Mouse (Mus musculus) embryonic facial prominence, embryonic 13.5 days (tissue): ENCODE measurements around the gene Ssr3. TPM values are rescaled to one million over a fixed set of nuclear protein-coding genes. Genes with fewer than 3 reads are reported as not detected.

ENCODE experiments used
- ATAC-seq: fragments of 200-750 bp; cut with Nextera tagmentation; 2 replicates; pipeline ENCODE4 v1.8.0; 2017; ENCODE audit warnings: low read depth; ENCODE audit not compliant: insufficient number of reproducible peaks, insufficient read depth, low FRiP score, low TSS enrichment
- H3K27ac ChIP-seq: fragments of 300-500 bp; sonication (generic); 2 replicates; pipeline ENCODE4 v1.5.1; 2015; ENCODE audit warnings: moderate library complexity, mild to moderate bottlenecking, inconsistent platforms
- H3K27me3 ChIP-seq: fragments of 300-500 bp; sonication (generic); 2 replicates; pipeline ENCODE4 v1.6.1; 2015; ENCODE audit warnings: mild to moderate bottlenecking, inconsistent platforms
- H3K36me3 ChIP-seq: fragments of 300-500 bp; sonication (generic); 2 replicates; pipeline ENCODE4 v1.6.1; 2015; ENCODE audit warnings: mild to moderate bottlenecking, inconsistent platforms
- H3K4me1 ChIP-seq: fragments of 300-500 bp; sonication (generic); 2 replicates; pipeline ENCODE4 v1.6.1; 2015; ENCODE audit warnings: inconsistent platforms
- H3K4me2 ChIP-seq: fragments of 300-500 bp; sonication (generic); 2 replicates; pipeline ENCODE4 v1.6.1; 2015; ENCODE audit warnings: moderate library complexity, mild to moderate bottlenecking, inconsistent platforms
- H3K4me3 ChIP-seq: fragments of 300-500 bp; sonication (generic); 2 replicates; pipeline ENCODE4 v1.5.1; 2015; ENCODE audit warnings: mild to moderate bottlenecking, inconsistent platforms
- H3K9ac ChIP-seq: fragments of 300-500 bp; sonication (generic); 2 replicates; pipeline ENCODE4 v1.6.1; 2015; ENCODE audit warnings: mild to moderate bottlenecking, inconsistent platforms
- H3K9me3 ChIP-seq: fragments of 300-500 bp; sonication (generic); 2 replicates; pipeline ENCODE4 v1.6.1; 2016; ENCODE audit warnings: inconsistent platforms
- WGBS: fragments of 180-500 bp; shearing (Covaris S2); methylation state at CpG from one replicate; pipeline ENCODE4 v1.1.7; 2015; ENCODE audit warnings: mixed read lengths; 5-methylcytosine and 5-hydroxymethylcytosine counted together
- polyA plus RNA-seq: library from polyadenylated mRNA; unstranded; fragments of >200 nt; fragmentation: Nextera tagmentation; extraction: Ambion mirVana; gene quantifications from 2 replicates; pipeline ENCODE4 v1.2.1, GENCODE M21; 2015

The Ssr3 gene
- polyA plus RNA-seq, 1 experiment from 2014 or later = 249 TPM

- WGBS = 76% methylated on average over 5 of the region's 5 CpGs
- H3K9ac ChIP-seq = no peak overlapping the region
- ATAC-seq = no peak
- H3K4me2 ChIP-seq = no peak overlapping the region
- H3K4me3 ChIP-seq = no peak overlapping the region
- H3K27ac ChIP-seq = no peak overlapping the region
- H3K27me3 ChIP-seq = no peaks in the 10 kb centered on the region
- no peaks in the 10 kb centered on the region for H3K9me3 ChIP-seq
- H3K4me1 ChIP-seq = no peaks in the 10 kb centered on the region
- H3K36me3 ChIP-seq = peaks cover 45% of the 10 kb centered on the region
These were observed 18.7 kb downstream of the Ssr3 start for GRCm38 (mm10) chr3:65373594-65374182.

GRCm38 (mm10) chr3:65372552-65372951 lies 19.9 kb downstream of the Ssr3 start:
- Histone ChIP-seq H3K27ac (no peak overlapping the region), H3K4me2 (no peak overlapping the region), H3K9ac (no peak overlapping the region), H3K36me3 (peaks cover 45% of the 10 kb centered on the region), H3K27me3 (no peaks in the 10 kb centered on the region), H3K4me1 (no peaks in the 10 kb centered on the region), H3K9me3 (no peaks in the 10 kb centered on the region), H3K4me3 (no peak overlapping the region)
- WGBS = 86% methylated on average over 4 of the region's 4 CpGs
- ATAC-seq = no peak

- H3K27ac ChIP-seq = no peak overlapping the region
- ATAC-seq = no peak
- 54% methylated on average over 4 of the region's 4 CpGs for WGBS
- H3K4me3 ChIP-seq = no peak overlapping the region
- H3K4me1 ChIP-seq = 0 out of 2 replicates have a peak, but pooled peaks cover 9% of the 10 kb centered on the region
- H3K9me3 ChIP-seq = no peaks in the 10 kb centered on the region
- H3K4me2 ChIP-seq = no peak overlapping the region
- peaks cover 31% of the 10 kb centered on the region for H3K36me3 ChIP-seq
- H3K27me3 ChIP-seq = no peaks in the 10 kb centered on the region
- no peak overlapping the region for H3K9ac ChIP-seq
These were observed 24.5 kb downstream of the Ssr3 start for GRCm38 (mm10) chr3:65367944-65368343.

- Histone ChIP-seq H3K9me3 (no peaks in the 10 kb centered on the region), H3K4me2 (no peak overlapping the region), H3K9ac (no peak overlapping the region), H3K4me3 (no peak overlapping the region), H3K4me1 (0 out of 2 replicates have a peak, but pooled peaks cover 9% of the 10 kb centered on the region), H3K27me3 (no peaks in the 10 kb centered on the region), H3K36me3 (peaks cover 18% of the 10 kb centered on the region), H3K27ac (no peak overlapping the region)
- ATAC-seq = no peak
- WGBS = 86% methylated on average over 10 of the region's 10 CpGs
These were observed 26.3 kb downstream of the Ssr3 start for GRCm38 (mm10) chr3:65365921-65366710.

- peaks cover 12% of the 10 kb centered on the region for H3K36me3 ChIP-seq
- ATAC-seq = no peak
- H3K4me3 ChIP-seq = no peak overlapping the region
- no peaks in the 10 kb centered on the region for H3K9me3 ChIP-seq
- H3K27ac ChIP-seq = no peak overlapping the region
- H3K4me2 ChIP-seq = no peak overlapping the region
- H3K4me1 ChIP-seq = 0 out of 2 replicates have a peak, but pooled peaks cover 9% of the 10 kb centered on the region
- no peaks in the 10 kb centered on the region for H3K27me3 ChIP-seq
- H3K9ac ChIP-seq = no peak overlapping the region
- WGBS = 49% methylated on average over 6 of the region's 6 CpGs
These were observed 27.2 kb downstream of the Ssr3 start for GRCm38 (mm10) chr3:65365184-65365583.

- Histone ChIP-seq H3K9ac (no peak overlapping the region), H3K4me3 (no peak overlapping the region), H3K4me1 (0 out of 2 replicates have a peak, but pooled peaks cover 9% of the 10 kb centered on the region), H3K36me3 (peaks cover 7% of the 10 kb centered on the region; the same call in 1 of the 2 replicates), H3K27me3 (no peaks in the 10 kb centered on the region), H3K9me3 (no peaks in the 10 kb centered on the region), H3K4me2 (no peak overlapping the region), H3K27ac (no peak overlapping the region)
- WGBS = 93% methylated on average over 1 of the region's 1 CpGs
- ATAC-seq = no peak
These were observed 29.0 kb downstream of the Ssr3 start for GRCm38 (mm10) chr3:65363438-65363837.

- Histone ChIP-seq H3K27ac (no peak overlapping the region), H3K9me3 (no peaks in the 10 kb centered on the region), H3K27me3 (no peaks in the 10 kb centered on the region), H3K4me1 (0 out of 2 replicates have a peak, but pooled peaks cover 7% of the 10 kb centered on the region), H3K9ac (no peak overlapping the region), H3K36me3 (no peaks in the 10 kb centered on the region), H3K4me3 (no peak overlapping the region), H3K4me2 (no peak overlapping the region)
- no peak for ATAC-seq
- 67% methylated on average over 8 of the region's 8 CpGs for WGBS
These were observed 32.1 kb downstream of the Ssr3 start for GRCm38 (mm10) chr3:65360163-65360969.

GRCm38 (mm10) chr3:65358841-65359240 lies 33.6 kb downstream of the Ssr3 start:
- H3K9ac ChIP-seq = no peak overlapping the region
- WGBS = 83% methylated on average over 2 of the region's 2 CpGs
- no peaks in the 10 kb centered on the region for H3K9me3 ChIP-seq
- 0 out of 2 replicates have a peak, but pooled peaks cover 3% of the 10 kb centered on the region for H3K4me1 ChIP-seq
- no peaks in the 10 kb centered on the region for H3K36me3 ChIP-seq
- H3K4me3 ChIP-seq = no peak overlapping the region
- no peak overlapping the region for H3K27ac ChIP-seq
- no peak for ATAC-seq
- H3K27me3 ChIP-seq = no peaks in the 10 kb centered on the region
- H3K4me2 ChIP-seq = no peak overlapping the region

- 59% methylated on average over 2 of the region's 2 CpGs for WGBS
- no peak for ATAC-seq
- H3K4me2 ChIP-seq = no peak overlapping the region
- no peaks in the 10 kb centered on the region for H3K9me3 ChIP-seq
- no peaks in the 10 kb centered on the region for H3K27me3 ChIP-seq
- 0 out of 2 replicates have a peak, but pooled peaks cover under 1% of the 10 kb centered on the region for H3K4me1 ChIP-seq
- no peak overlapping the region for H3K9ac ChIP-seq
- no peaks in the 10 kb centered on the region for H3K36me3 ChIP-seq
- H3K4me3 ChIP-seq = no peak overlapping the region
- H3K27ac ChIP-seq = no peak overlapping the region
These were observed 34.1 kb downstream of the Ssr3 start for GRCm38 (mm10) chr3:65358275-65358674.

- Histone ChIP-seq H3K27me3 (no peaks in the 10 kb centered on the region), H3K36me3 (no peaks in the 10 kb centered on the region), H3K9ac (no peak overlapping the region), H3K4me3 (no peak overlapping the region), H3K27ac (no peak overlapping the region), H3K9me3 (no peaks in the 10 kb centered on the region), H3K4me1 (no peaks in the 10 kb centered on the region), H3K4me2 (no peak overlapping the region)
- 81% methylated on average over 6 of the region's 6 CpGs for WGBS
- no peak for ATAC-seq
These were observed 36.9 kb downstream of the Ssr3 start for GRCm38 (mm10) chr3:65355479-65355878.

GRCm38 (mm10) chr3:65353263-65354037 lies 39.0 kb downstream of the Ssr3 start:
- no peaks in the 10 kb centered on the region for H3K36me3 ChIP-seq
- ATAC-seq = no peak
- no peak overlapping the region for H3K27ac ChIP-seq
- H3K4me1 ChIP-seq = no peaks in the 10 kb centered on the region
- H3K9me3 ChIP-seq = no peaks in the 10 kb centered on the region
- H3K4me2 ChIP-seq = no peak overlapping the region
- H3K4me3 ChIP-seq = no peak overlapping the region
- WGBS = 78% methylated on average over 10 of the region's 10 CpGs
- no peaks in the 10 kb centered on the region for H3K27me3 ChIP-seq
- H3K9ac ChIP-seq = no peak overlapping the region
